Mouse (Mus musculus) gastrocnemius, adult 18-20 months (tissue): ENCODE data around the gene Lrch1. TPM values are rescaled to one million over a fixed set of nuclear protein-coding genes. Genes with fewer than 3 reads are reported as not detected.

Experiments
- DNase-seq: peaks from one replicate; pipeline ENCODE4 v3.0.0; 2021; ENCODE audit warnings: low spot score
- total RNA-seq, 2 experiments: library from RNA; stranded (reverse); gene quantifications; 2 replicates each; pipeline ENCODE4 v1.2.3; 2021

Gene Lrch1
- total RNA-seq, 2 experiments from 2014 or later, result 2.5 to 3.0 TPM

- peak; percentile 69 for DNase-seq
Observed at GRCm38 (mm10) chr14:74946751-74947375, 813 bp downstream of the Lrch1 start.

GRCm38 (mm10) chr14:74946321-74946750 lies 1.3 kb downstream of the Lrch1 start:
- DNase-seq, result no peak

GRCm38 (mm10) chr14:74945266-74946215 lies 2.1 kb downstream of the Lrch1 start:
- DNase-seq, result no peak

GRCm38 (mm10) chr14:74944128-74944755 lies 3.4 kb downstream of the Lrch1 start:
- DNase-seq, result no peak

DNA sequence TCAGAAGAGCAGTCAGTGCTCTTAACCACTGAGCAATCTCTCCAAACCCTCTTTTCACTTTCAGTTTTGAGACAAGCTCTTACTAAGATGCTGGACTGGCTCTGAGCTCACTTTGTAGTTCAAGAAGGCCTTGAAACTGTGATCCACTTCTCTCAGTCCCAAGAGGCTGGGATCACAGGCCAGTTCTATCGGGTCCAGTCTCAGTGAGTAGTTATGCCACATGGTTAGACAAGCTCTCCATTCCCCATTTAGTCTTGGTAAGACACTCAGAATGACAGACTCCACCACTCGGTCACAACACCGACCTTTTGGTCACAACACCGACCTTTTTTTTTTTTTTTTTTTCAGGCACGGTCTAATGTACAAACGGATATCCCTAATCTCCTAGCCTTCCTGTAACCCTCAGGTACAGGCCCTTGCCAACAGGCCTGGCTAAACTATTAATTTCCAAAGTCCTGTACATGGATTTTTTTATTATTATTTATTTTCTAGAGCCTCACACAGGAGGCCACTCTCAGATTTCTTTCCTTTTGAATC lies 4.0 kb downstream of the Lrch1 start:
- no peak for DNase-seq

DNA sequence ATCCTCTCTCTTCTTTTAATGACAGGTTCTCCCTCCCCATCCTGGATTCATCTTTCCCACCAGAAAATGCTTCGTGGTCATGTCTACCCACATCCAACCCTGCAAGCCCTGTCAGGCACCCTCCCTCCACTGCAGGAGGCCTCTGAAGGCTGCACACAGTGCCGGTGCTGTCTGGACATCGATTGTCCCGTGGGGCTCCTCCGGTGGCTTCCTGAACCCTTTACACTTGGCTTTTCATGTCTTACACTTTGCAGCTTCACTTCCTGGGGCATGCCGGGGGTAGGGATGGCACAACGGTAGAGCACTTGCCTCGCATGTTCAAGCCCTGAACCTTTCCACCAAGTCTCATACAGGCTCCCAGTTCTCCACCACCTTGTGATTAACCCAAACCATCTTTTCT lies 4.7 kb downstream of the Lrch1 start:
- no peak for DNase-seq

DNA sequence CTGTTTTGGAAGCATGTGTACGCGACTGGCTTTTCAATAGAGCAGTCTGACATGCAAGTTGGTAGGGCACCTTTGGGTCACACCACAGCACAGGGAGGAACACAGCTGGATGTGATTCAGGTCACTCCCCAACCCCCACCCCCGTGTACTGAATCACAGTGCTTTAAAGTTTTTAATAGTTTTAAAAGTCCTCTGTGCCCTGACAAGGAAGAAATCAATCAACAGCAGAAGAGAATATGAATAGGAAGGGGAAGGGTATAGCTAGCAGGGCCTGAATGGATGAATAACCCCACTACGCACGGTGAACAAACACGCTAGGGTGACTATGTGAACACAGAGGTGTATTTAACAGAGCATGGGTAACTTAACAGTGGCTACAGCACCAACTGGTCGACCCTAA lies 6.1 kb downstream of the Lrch1 start:
- no peak for DNase-seq

DNA sequence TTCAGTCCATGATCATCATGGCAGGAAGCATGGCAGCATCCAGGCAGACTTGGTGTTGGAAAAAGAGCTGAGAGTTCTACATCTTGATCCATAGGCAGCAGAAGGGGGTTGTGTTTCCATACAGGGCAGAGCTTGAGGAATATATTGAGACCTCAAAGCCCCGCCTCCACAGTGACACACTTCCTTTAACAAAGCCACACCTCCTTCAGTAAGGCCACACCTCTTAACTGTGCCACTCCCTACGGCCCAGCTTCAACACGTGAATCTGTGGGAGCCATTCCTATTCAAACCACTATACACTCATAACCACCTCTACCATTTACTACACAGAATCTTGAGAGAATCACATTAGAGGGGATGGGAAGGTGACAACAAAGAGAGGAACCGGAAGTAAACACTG lies 6.9 kb downstream of the Lrch1 start:
- no peak for DNase-seq

DNA sequence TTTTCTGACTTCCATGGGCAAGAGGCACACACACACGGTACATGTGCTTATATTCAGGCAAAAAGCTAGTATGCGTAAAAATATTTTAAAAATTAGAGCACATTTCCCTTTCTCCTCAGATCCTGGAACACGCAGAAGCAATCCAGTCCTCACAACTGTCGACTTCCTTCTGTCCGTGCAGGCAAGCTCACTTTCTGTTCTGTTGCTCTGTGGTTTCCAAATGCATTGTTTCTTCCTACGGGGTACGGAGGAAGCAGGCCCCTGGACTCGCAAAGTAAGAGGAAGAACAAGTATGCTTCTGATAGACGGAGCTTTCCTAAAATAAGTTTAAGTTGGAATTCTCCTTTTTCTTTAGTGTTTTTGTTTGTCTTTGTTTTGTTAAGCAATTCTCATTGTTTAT lies 8.3 kb downstream of the Lrch1 start:
- no peak for DNase-seq

DNA sequence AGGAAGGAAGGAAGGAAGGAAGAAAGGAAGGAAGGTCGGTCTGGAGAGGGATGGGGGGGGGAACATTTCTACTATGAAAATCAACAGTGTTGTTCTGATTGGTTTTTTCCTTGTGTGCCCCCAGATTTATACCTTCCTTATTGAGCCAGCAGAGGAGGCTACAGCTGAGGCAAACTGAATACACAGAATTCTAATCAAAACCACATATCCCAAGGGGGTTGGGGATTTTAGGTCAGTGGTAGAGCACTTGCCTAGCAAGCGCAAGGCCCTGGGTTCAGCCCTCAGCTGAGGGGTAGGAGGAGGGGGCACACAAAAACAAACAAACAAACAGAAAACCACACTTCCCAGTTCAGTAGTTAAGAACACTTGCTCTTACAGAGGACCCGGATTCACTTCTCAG lies 8.8 kb downstream of the Lrch1 start:
- no peak for DNase-seq

DNA sequence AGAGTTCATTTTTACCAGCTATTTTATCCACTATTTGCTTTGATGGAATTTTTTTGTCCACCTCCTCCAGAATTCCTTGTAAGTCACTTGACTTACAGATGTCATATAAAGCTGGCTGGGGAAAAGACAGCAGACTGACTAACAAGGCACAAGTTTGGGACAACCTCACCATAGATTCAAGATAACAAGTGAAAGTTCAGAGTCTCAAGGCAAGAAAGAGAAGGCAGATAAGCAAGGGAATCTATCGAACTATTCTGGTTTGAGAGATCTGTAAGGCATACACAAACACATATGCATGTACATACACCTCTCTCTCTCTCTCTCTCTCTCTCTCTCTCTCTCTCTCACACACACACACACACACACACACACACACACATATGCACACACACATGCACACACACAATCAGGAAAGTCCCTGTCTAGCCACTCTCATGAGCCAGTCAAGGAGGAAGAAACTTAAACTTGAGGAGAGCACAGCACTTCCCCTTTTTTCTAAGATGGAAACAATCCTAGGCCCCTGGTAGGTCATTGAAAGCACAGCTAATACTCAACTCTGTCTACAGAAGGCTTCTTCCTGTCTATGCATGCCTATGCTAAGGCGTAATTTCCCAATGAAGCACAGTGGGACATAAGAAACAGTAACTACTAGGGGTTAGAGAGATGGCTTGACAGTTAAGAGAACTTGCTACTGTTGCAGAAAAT lies 11.0 kb downstream of the Lrch1 start:
- no peak for DNase-seq

DNA sequence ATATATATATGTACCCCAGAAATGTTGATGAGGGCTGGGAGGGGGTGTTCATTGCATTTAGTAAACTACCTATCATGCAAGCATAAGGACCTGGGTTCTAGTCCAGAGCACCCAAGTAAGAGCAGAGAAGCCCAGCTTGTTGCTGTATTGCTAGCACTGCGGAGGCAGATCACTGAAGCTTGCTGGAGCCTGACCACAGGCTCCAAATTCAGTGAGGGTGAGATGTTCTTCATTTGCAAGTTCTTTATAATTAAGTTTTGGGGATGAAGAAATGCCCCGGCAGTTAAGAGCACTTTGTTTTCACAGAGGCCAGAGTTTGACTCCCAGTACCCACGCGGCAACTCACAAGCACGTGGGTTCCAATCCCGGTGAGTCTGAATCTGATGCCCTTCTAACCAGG lies 12.6 kb downstream of the Lrch1 start:
- no peak for DNase-seq

GRCm38 (mm10) chr14:74933960-74934710 lies 13.5 kb downstream of the Lrch1 start:
- no peak for DNase-seq

- DNase-seq, result no peak
Observed at GRCm38 (mm10) chr14:74929739-74930138, 17.9 kb downstream of the Lrch1 start.

- DNase-seq, result no peak
Observed at GRCm38 (mm10) chr14:74928809-74929432, 18.8 kb downstream of the Lrch1 start.

- no peak for DNase-seq
Observed at GRCm38 (mm10) chr14:74926899-74927571, 20.6 kb downstream of the Lrch1 start.

- DNase-seq, result no peak
Observed at GRCm38 (mm10) chr14:74925951-74926517, 21.6 kb downstream of the Lrch1 start.

- DNase-seq, result no peak
Observed at GRCm38 (mm10) chr14:74924521-74924920, 23.2 kb downstream of the Lrch1 start.

DNA sequence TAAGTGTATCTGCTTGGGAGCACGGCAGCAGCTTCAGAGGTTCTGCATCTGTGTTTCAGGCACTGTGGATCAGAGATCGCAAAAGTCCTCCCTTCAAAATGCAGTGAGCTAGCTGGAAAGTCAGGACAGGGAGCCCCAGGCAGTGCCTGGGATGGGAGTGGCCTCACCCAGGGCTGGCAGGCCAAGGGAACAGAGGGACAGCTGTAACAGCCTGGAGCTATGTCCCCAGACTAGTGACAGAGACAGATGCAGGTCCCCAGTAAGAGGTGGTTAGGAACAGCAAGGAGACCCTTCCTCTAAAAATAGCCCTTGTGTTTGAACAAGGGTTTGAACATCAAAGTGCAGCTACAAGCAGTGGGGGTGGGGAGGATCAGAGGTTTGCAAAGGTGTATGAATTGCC lies 23.6 kb downstream of the Lrch1 start:
- DNase-seq, result no peak
